Mouse (Mus musculus): ENCODE data around the gene Fbxo42. TPM values are rescaled to one million over a fixed set of nuclear protein-coding genes. Genes with fewer than 3 reads are reported as not detected.

Gene Fbxo42
- 14.1 TPM for polyA plus RNA-seq (2015; fragmentation: Illumina TruSeq; extraction: RNeasy Lipid Tissue Mini Kit (QIAGEN cat#74804); ENCODE audit: low read depth, low replicate concordance)

DNA sequence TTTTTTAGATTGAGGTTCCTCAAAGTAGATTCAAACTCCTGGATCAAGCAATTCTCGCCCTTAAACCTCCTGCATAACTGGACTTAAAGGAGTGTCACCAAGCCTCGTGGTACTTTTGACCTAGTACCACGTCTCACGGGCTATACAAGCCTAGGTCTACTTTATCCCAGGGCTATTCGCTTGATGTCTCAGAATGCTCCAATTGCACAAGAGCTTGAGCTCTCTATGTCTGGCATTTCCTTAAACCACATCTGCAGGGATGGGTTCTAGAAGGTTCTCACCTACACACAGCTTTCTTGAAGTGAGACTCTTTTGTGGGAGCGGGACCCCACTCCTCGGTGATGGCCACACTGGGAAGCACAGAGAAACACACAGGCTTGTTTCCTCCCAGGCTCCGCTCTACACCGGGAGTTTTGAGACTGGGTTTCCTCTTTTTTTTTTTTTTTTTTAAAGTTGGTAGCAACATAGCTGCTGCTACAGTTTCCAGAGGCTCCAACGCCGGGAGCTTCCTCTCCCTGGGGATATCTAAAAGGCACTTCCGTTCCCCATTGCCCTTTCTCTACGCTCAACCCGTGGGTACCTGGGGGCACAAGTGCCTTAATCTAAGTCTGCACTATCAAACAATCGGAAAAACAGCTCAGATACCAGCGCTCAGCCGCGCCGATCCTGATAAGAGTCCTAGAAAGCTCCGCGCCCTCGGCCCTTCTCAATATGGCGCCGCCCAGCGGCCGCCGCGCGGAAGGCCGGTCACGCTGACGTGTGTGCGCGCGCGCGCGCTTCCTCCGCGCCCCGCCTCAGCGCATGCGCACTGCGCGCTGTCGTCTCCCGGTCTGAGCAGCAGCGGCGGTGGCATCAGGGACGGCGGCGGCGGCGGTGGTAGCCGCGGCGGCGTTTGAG is at the start of gene Fbxo42:
Gene Fbxo42, plus strand, starts transcription at position 802 of the 897 bp plus-strand sequence.

GRCm38 (mm10) chr4:141139116-141139970 is 8.4 kb upstream of the Fbxo42 start, which contains the start of gene Szrd1:
Gene Szrd1, minus strand, starts transcription at chr4:141139775.

GRCm38 (mm10) chr4:141213770-141214336 is 66.1 kb downstream of the Fbxo42 start, which contains the start of gene Rsg1:
Gene Rsg1, plus strand, starts transcription at chr4:141213956.

DNA sequence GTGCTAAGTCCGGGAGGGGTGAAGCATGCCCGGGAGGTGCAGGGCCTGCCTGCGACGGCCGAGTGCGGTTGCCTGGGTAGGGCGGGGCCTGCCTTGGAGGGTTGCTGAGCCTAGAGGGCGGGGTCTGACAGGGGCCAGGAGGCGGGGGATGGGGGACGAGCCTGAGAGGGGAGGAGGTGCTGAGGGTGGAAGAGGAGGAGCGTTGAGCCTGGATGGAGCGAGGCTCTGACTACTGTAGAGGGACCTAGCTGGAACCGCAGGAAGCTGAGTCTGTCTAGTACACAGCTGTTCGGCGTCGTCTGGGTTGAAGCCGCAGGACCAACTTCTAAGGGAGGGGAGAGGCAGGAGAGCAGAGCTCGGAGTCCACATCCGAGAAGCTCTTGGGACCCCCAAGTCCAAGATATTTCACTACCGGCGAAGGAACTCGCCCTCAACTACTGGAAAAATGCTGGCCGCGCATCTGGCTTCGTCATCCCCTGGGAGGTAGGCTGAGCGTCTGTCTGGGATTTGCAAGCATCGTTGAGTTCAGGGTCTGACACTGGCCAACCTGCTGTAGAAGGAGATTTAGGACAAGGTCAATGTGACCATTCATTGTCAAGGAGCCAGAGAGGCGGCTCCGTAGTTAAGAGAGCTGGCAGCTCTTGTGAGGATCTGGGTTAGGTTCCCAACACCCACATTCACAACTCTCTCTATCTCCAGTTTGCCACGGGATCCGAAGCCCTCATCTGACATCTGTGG is 91.8 kb downstream of the Fbxo42 start, which contains the start of gene Arhgef19:
Gene Arhgef19, plus strand, starts transcription at position 112 of the 738 bp plus-strand sequence.

Other genes starting within 250 kb of the Fbxo42 start
- 14.9 TPM for gene Padi2, start 241.6 kb upstream of the Fbxo42 start, polyA plus RNA-seq (2015; fragmentation: Illumina TruSeq; extraction: RNeasy Lipid Tissue Mini Kit (QIAGEN cat#74804); ENCODE audit: low read depth, low replicate concordance)
- 312 TPM for gene Sdhb, start 186.7 kb upstream of the Fbxo42 start, polyA plus RNA-seq (2015; fragmentation: Illumina TruSeq; extraction: RNeasy Lipid Tissue Mini Kit (QIAGEN cat#74804); ENCODE audit: low read depth, low replicate concordance)
- gene Atp13a2, start 161.0 kb upstream of the Fbxo42 start, polyA plus RNA-seq (2015; fragmentation: Illumina TruSeq; extraction: RNeasy Lipid Tissue Mini Kit (QIAGEN cat#74804); ENCODE audit: low read depth, low replicate concordance), result 82.9 TPM
- gene Mfap2, start 137.5 kb upstream of the Fbxo42 start, polyA plus RNA-seq (2015; fragmentation: Illumina TruSeq; extraction: RNeasy Lipid Tissue Mini Kit (QIAGEN cat#74804); ENCODE audit: low read depth, low replicate concordance), result 5.1 TPM
- gene Crocc, start 87.4 kb upstream of the Fbxo42 start, polyA plus RNA-seq (2015; fragmentation: Illumina TruSeq; extraction: RNeasy Lipid Tissue Mini Kit (QIAGEN cat#74804); ENCODE audit: low read depth, low replicate concordance), result 37.2 TPM
- gene Necap2, start 69.6 kb upstream of the Fbxo42 start, polyA plus RNA-seq (2015; fragmentation: Illumina TruSeq; extraction: RNeasy Lipid Tissue Mini Kit (QIAGEN cat#74804); ENCODE audit: low read depth, low replicate concordance), result 40.7 TPM
- gene Spata21, start 59.6 kb upstream of the Fbxo42 start, polyA plus RNA-seq (2015; fragmentation: Illumina TruSeq; extraction: RNeasy Lipid Tissue Mini Kit (QIAGEN cat#74804); ENCODE audit: low read depth, low replicate concordance), result 0.40 TPM
- 29.3 TPM for gene Szrd1, start 8.1 kb upstream of the Fbxo42 start, polyA plus RNA-seq (2015; fragmentation: Illumina TruSeq; extraction: RNeasy Lipid Tissue Mini Kit (QIAGEN cat#74804); ENCODE audit: low read depth, low replicate concordance)
- 2.4 TPM for gene Rsg1, start 66.0 kb downstream of the Fbxo42 start, polyA plus RNA-seq (2015; fragmentation: Illumina TruSeq; extraction: RNeasy Lipid Tissue Mini Kit (QIAGEN cat#74804); ENCODE audit: low read depth, low replicate concordance)
- gene Arhgef19, start 91.6 kb downstream of the Fbxo42 start, polyA plus RNA-seq (2015; fragmentation: Illumina TruSeq; extraction: RNeasy Lipid Tissue Mini Kit (QIAGEN cat#74804); ENCODE audit: low read depth, low replicate concordance), result 19.4 TPM
- gene Epha2, start 153.3 kb downstream of the Fbxo42 start, polyA plus RNA-seq (2015; fragmentation: Illumina TruSeq; extraction: RNeasy Lipid Tissue Mini Kit (QIAGEN cat#74804); ENCODE audit: low read depth, low replicate concordance), result 0.76 TPM
- gene Fam131c, start 220.3 kb downstream of the Fbxo42 start, polyA plus RNA-seq (2015; fragmentation: Illumina TruSeq; extraction: RNeasy Lipid Tissue Mini Kit (QIAGEN cat#74804); ENCODE audit: low read depth, low replicate concordance), result 3.5 TPM

Measured in brain, adult 10 weeks (tissue).